Mouse (Mus musculus) kidney, postnatal 25 days (tissue): ENCODE results near the gene Lrrn2.
"Not testable (repeated sequence)": the region's sequence is repeated elsewhere in the genome, so short reads cannot be mapped to it uniquely, and the experiment has no call there.

ENCODE experiments used
- DNase-seq, 2 experiments: peaks; one replicate each; pipeline ENCODE4 v3.0.0; 2021; ENCODE audit warnings: mixed read lengths in 2 of 2

Gene Lrrn2

GRCm38 (mm10) chr1:132932421-132932820 is 52.3 kb downstream of the Lrrn2 start:
- DNase-seq: no peak

- peak in 1 of 2 experiments; percentile 3 for DNase-seq
Observed at GRCm38 (mm10) chr1:132934856-132935255, 54.8 kb downstream of the Lrrn2 start.

- DNase-seq: no peak
Observed at GRCm38 (mm10) chr1:132937296-132938030, 57.4 kb downstream of the Lrrn2 start.

- DNase-seq: peak in 1 of 2 experiments; percentile 41
Observed at GRCm38 (mm10) chr1:132938975-132939374, 58.9 kb downstream of the Lrrn2 start.

- DNase-seq: no peak
Observed at GRCm38 (mm10) chr1:132945826-132946225, 65.8 kb downstream of the Lrrn2 start.

GRCm38 (mm10) chr1:132947811-132948210 is 67.7 kb downstream of the Lrrn2 start:
- no peak for DNase-seq

- no peak for DNase-seq
Observed at GRCm38 (mm10) chr1:132956809-132957208, 76.7 kb downstream of the Lrrn2 start.

- no peak for DNase-seq
Observed at GRCm38 (mm10) chr1:132961751-132962150, 81.7 kb downstream of the Lrrn2 start.

GRCm38 (mm10) chr1:132964106-132964505 is 84.0 kb downstream of the Lrrn2 start:
- DNase-seq: no peak

GRCm38 (mm10) chr1:132964691-132965090 is 84.6 kb downstream of the Lrrn2 start:
- no peak for DNase-seq

GRCm38 (mm10) chr1:132968659-132969058 is 88.6 kb downstream of the Lrrn2 start:
- peak; percentile 48 to 82 for DNase-seq

GRCm38 (mm10) chr1:132977402-132977801 is 97.3 kb downstream of the Lrrn2 start:
- no peak for DNase-seq

- no peak for DNase-seq
Observed at GRCm38 (mm10) chr1:132981232-132981631, 101.2 kb downstream of the Lrrn2 start.

- peak in 1 of 2 experiments; percentile 44 for DNase-seq
Observed at GRCm38 (mm10) chr1:132982728-132983127, 102.7 kb downstream of the Lrrn2 start.

- not testable (repeated sequence) for DNase-seq
Observed at GRCm38 (mm10) chr1:132988556-132989459, 108.7 kb downstream of the Lrrn2 start.
